Mouse (Mus musculus): Measurements from ENCODE around the gene Dap. TPM values are rescaled to one million over a fixed set of nuclear protein-coding genes. Genes with fewer than 3 reads are reported as not detected.

Dap gene
- polyA plus RNA-seq, 1 experiment from 2014 or later = 76.9 TPM

GRCm38 (mm10) chr15:31264827-31265226 lies 40.7 kb downstream of the Dap start:
- Histone ChIP-seq H3K27ac (ENCODE audit: low read depth, low read length) (no peak overlapping the region), H3K9me3 (ENCODE audit: control insufficient read depth, low read length) (no peaks in the 10 kb centered on the region), H3K4me1 (replicated peaks; ENCODE audit: control insufficient read depth, insufficient read depth, low read length) (no peaks in the 10 kb centered on the region), H3K4me3 (ENCODE audit: low read depth, low read length) (no peak overlapping the region), H3K36me3 (ENCODE audit: control insufficient read depth, insufficient read depth, low read length) (no peaks in the 10 kb centered on the region), H3K27me3 (replicated peaks; ENCODE audit: control insufficient read depth, insufficient read depth, low read length) (no peaks in the 10 kb centered on the region), H3K4me2 (no peak overlapping the region), H3K9ac (ENCODE audit: low read depth, low read length) (no peak overlapping the region)
- 36% methylated on average over 6 of the region's 6 CpGs for WGBS
- ATAC-seq (replicated peaks; ENCODE audit: low FRiP score) = peak; percentile 74
- DNase-seq (ENCODE audit: low spot score) = peak; percentile 51

GRCm38 (mm10) chr15:31265404-31265803 lies 41.3 kb downstream of the Dap start:
- no peak overlapping the region for H3K27ac ChIP-seq (ENCODE audit: low read depth, low read length)
- no peaks in the 10 kb centered on the region for H3K27me3 ChIP-seq (replicated peaks; ENCODE audit: control insufficient read depth, insufficient read depth, low read length)
- no peaks in the 10 kb centered on the region for H3K9me3 ChIP-seq (ENCODE audit: control insufficient read depth, low read length)
- H3K36me3 ChIP-seq (ENCODE audit: control insufficient read depth, insufficient read depth, low read length) = no peaks in the 10 kb centered on the region
- no peak overlapping the region for H3K9ac ChIP-seq (ENCODE audit: low read depth, low read length)
- DNase-seq (ENCODE audit: low spot score) (no peak), ATAC-seq (replicated peaks; ENCODE audit: low FRiP score) (no peak; the same call in 1 of the 2 replicates)
- H3K4me3 ChIP-seq (ENCODE audit: low read depth, low read length) = no peak overlapping the region
- H3K4me1 ChIP-seq (replicated peaks; ENCODE audit: control insufficient read depth, insufficient read depth, low read length) = no peaks in the 10 kb centered on the region
- H3K4me2 ChIP-seq = no peak overlapping the region
- WGBS = 91% methylated on average over 8 of the region's 8 CpGs

GRCm38 (mm10) chr15:31265845-31266244 lies 41.7 kb downstream of the Dap start:
- Histone ChIP-seq H3K4me1 (replicated peaks; ENCODE audit: control insufficient read depth, insufficient read depth, low read length) (no peaks in the 10 kb centered on the region), H3K9me3 (ENCODE audit: control insufficient read depth, low read length) (no peaks in the 10 kb centered on the region), H3K9ac (ENCODE audit: low read depth, low read length) (no peak overlapping the region), H3K4me2 (no peak overlapping the region), H3K27ac (ENCODE audit: low read depth, low read length) (no peak overlapping the region), H3K27me3 (replicated peaks; ENCODE audit: control insufficient read depth, insufficient read depth, low read length) (no peaks in the 10 kb centered on the region), H3K36me3 (ENCODE audit: control insufficient read depth, insufficient read depth, low read length) (no peaks in the 10 kb centered on the region), H3K4me3 (ENCODE audit: low read depth, low read length) (no peak overlapping the region)
- 86% methylated on average over 12 of the region's 12 CpGs for WGBS
- no peak for DNase-seq (ENCODE audit: low spot score)
- ATAC-seq (replicated peaks; ENCODE audit: low FRiP score) = no peak

- no peaks in the 10 kb centered on the region for H3K9me3 ChIP-seq (ENCODE audit: control insufficient read depth, low read length)
- H3K4me3 ChIP-seq (ENCODE audit: low read depth, low read length) = no peak overlapping the region
- DNase-seq (ENCODE audit: low spot score) (no peak), ATAC-seq (replicated peaks; ENCODE audit: low FRiP score) (no peak)
- 74% methylated on average over 6 of the region's 6 CpGs for WGBS
- no peak overlapping the region for H3K4me2 ChIP-seq
- H3K27ac ChIP-seq (ENCODE audit: low read depth, low read length) = no peak overlapping the region
- H3K27me3 ChIP-seq (replicated peaks; ENCODE audit: control insufficient read depth, insufficient read depth, low read length) = no peaks in the 10 kb centered on the region
- H3K4me1 ChIP-seq (replicated peaks; ENCODE audit: control insufficient read depth, insufficient read depth, low read length) = no peaks in the 10 kb centered on the region; the same call in 1 of the 2 replicates
- no peak overlapping the region for H3K9ac ChIP-seq (ENCODE audit: low read depth, low read length)
- no peaks in the 10 kb centered on the region; the same call in 1 of the 2 replicates for H3K36me3 ChIP-seq (ENCODE audit: control insufficient read depth, insufficient read depth, low read length)
These were observed 44.0 kb downstream of the Dap start for GRCm38 (mm10) chr15:31268148-31268547.

- Histone ChIP-seq H3K27ac (ENCODE audit: low read depth, low read length) (no peak overlapping the region), H3K9ac (ENCODE audit: low read depth, low read length) (no peak overlapping the region), H3K9me3 (ENCODE audit: control insufficient read depth, low read length) (no peaks in the 10 kb centered on the region), H3K36me3 (ENCODE audit: control insufficient read depth, insufficient read depth, low read length) (peaks cover 2% of the 10 kb centered on the region; the same call in 1 of the 2 replicates), H3K4me3 (ENCODE audit: low read depth, low read length) (no peak overlapping the region), H3K27me3 (replicated peaks; ENCODE audit: control insufficient read depth, insufficient read depth, low read length) (no peaks in the 10 kb centered on the region), H3K4me1 (replicated peaks; ENCODE audit: control insufficient read depth, insufficient read depth, low read length) (peaks cover 3% of the 10 kb centered on the region; the same call in 1 of the 2 replicates), H3K4me2 (no peak overlapping the region)
- no peak for ATAC-seq (replicated peaks; ENCODE audit: low FRiP score)
- DNase-seq (ENCODE audit: low spot score) = no peak
- 61% methylated on average over 4 of the region's 4 CpGs for WGBS
These were observed 45.4 kb downstream of the Dap start for GRCm38 (mm10) chr15:31269558-31269957.

GRCm38 (mm10) chr15:31272695-31273094 lies 48.6 kb downstream of the Dap start:
- Histone ChIP-seq H3K4me2 (no peak overlapping the region), H3K27me3 (replicated peaks; ENCODE audit: control insufficient read depth, insufficient read depth, low read length) (no peaks in the 10 kb centered on the region), H3K4me1 (replicated peaks; ENCODE audit: control insufficient read depth, insufficient read depth, low read length) (peaks cover 3% of the 10 kb centered on the region; the same call in 1 of the 2 replicates), H3K27ac (ENCODE audit: low read depth, low read length) (no peak overlapping the region), H3K9me3 (ENCODE audit: control insufficient read depth, low read length) (no peaks in the 10 kb centered on the region), H3K36me3 (ENCODE audit: control insufficient read depth, insufficient read depth, low read length) (peaks cover 2% of the 10 kb centered on the region; the same call in 1 of the 2 replicates), H3K4me3 (ENCODE audit: low read depth, low read length) (no peak overlapping the region), H3K9ac (ENCODE audit: low read depth, low read length) (no peak overlapping the region)
- ATAC-seq (replicated peaks; ENCODE audit: low FRiP score) = no peak
- no peak for DNase-seq (ENCODE audit: low spot score)
- 82% methylated on average over 7 of the region's 7 CpGs for WGBS

GRCm38 (mm10) chr15:31273509-31273908 lies 49.4 kb downstream of the Dap start:
- peaks cover 3% of the 10 kb centered on the region; the same call in 1 of the 2 replicates for H3K4me1 ChIP-seq (replicated peaks; ENCODE audit: control insufficient read depth, insufficient read depth, low read length)
- ATAC-seq (replicated peaks; ENCODE audit: low FRiP score) (peak; percentile 51), DNase-seq (ENCODE audit: low spot score) (no peak)
- H3K9ac ChIP-seq (ENCODE audit: low read depth, low read length) = no peak overlapping the region
- no peak overlapping the region for H3K4me3 ChIP-seq (ENCODE audit: low read depth, low read length)
- no peak overlapping the region for H3K4me2 ChIP-seq
- no peak overlapping the region for H3K27ac ChIP-seq (ENCODE audit: low read depth, low read length)
- H3K27me3 ChIP-seq (replicated peaks; ENCODE audit: control insufficient read depth, insufficient read depth, low read length) = no peaks in the 10 kb centered on the region
- peaks cover 2% of the 10 kb centered on the region; the same call in 1 of the 2 replicates for H3K36me3 ChIP-seq (ENCODE audit: control insufficient read depth, insufficient read depth, low read length)
- 39% methylated on average over 10 of the region's 10 CpGs for WGBS
- no peaks in the 10 kb centered on the region for H3K9me3 ChIP-seq (ENCODE audit: control insufficient read depth, low read length)

- ATAC-seq (replicated peaks; ENCODE audit: low FRiP score) (no peak), DNase-seq (ENCODE audit: low spot score) (no peak)
- peaks cover 15% of the 10 kb centered on the region for H3K4me1 ChIP-seq (replicated peaks; ENCODE audit: control insufficient read depth, insufficient read depth, low read length)
- H3K4me2 ChIP-seq = no peak overlapping the region
- peaks cover 2% of the 10 kb centered on the region; the same call in 1 of the 2 replicates for H3K36me3 ChIP-seq (ENCODE audit: control insufficient read depth, insufficient read depth, low read length)
- H3K27ac ChIP-seq (ENCODE audit: low read depth, low read length) = no peak overlapping the region
- H3K27me3 ChIP-seq (replicated peaks; ENCODE audit: control insufficient read depth, insufficient read depth, low read length) = no peaks in the 10 kb centered on the region
- no peak overlapping the region for H3K9ac ChIP-seq (ENCODE audit: low read depth, low read length)
- H3K9me3 ChIP-seq (ENCODE audit: control insufficient read depth, low read length) = no peaks in the 10 kb centered on the region
- no peak overlapping the region for H3K4me3 ChIP-seq (ENCODE audit: low read depth, low read length)
- 81% methylated on average over 4 of the region's 4 CpGs for WGBS
These were observed 54.0 kb downstream of the Dap start for GRCm38 (mm10) chr15:31278090-31278489.

GRCm38 (mm10) chr15:31279120-31279519 lies 55.0 kb downstream of the Dap start:
- no peaks in the 10 kb centered on the region for H3K27me3 ChIP-seq (replicated peaks; ENCODE audit: control insufficient read depth, insufficient read depth, low read length)
- H3K9ac ChIP-seq (ENCODE audit: low read depth, low read length) = no peak overlapping the region
- ATAC-seq (replicated peaks; ENCODE audit: low FRiP score) = no peak
- no peaks in the 10 kb centered on the region for H3K9me3 ChIP-seq (ENCODE audit: control insufficient read depth, low read length)
- peaks cover 13% of the 10 kb centered on the region for H3K4me1 ChIP-seq (replicated peaks; ENCODE audit: control insufficient read depth, insufficient read depth, low read length)
- no peak for DNase-seq (ENCODE audit: low spot score)
- no peaks in the 10 kb centered on the region for H3K36me3 ChIP-seq (ENCODE audit: control insufficient read depth, insufficient read depth, low read length)
- H3K27ac ChIP-seq (ENCODE audit: low read depth, low read length) = no peak overlapping the region
- H3K4me2 ChIP-seq = no peak overlapping the region
- 79% methylated on average over 2 of the region's 2 CpGs for WGBS
- no peak overlapping the region for H3K4me3 ChIP-seq (ENCODE audit: low read depth, low read length)
